Mouse (Mus musculus) brain, adult 2 months (tissue): ENCODE results near the gene Gnpnat1.

ENCODE experiments used
- DNase-seq: peaks from one replicate; pipeline ENCODE4 v3.0.0; 2011; ENCODE audit warnings: low read depth, low spot score

The Gnpnat1 gene

DNA sequence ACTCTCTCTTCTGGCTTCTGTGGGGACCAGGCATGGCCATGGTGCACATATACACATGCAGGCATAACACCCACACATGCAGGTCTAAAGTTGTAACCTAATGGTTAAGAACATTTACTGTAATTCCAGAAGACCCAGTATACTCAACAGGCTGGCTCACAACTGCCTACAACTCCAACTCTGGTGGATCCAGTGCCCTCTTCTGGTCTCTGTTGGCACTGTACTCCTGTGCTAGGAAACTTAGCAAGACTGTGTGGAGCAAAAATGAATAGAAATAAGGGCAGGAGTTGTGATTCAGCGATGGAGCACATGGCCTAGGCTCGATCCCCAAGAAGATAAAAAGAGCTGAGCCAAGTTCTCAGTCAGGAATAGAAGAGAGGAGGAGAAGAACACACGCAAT is 4.9 kb downstream of the Gnpnat1 start:
- DNase-seq: no peak

DNA sequence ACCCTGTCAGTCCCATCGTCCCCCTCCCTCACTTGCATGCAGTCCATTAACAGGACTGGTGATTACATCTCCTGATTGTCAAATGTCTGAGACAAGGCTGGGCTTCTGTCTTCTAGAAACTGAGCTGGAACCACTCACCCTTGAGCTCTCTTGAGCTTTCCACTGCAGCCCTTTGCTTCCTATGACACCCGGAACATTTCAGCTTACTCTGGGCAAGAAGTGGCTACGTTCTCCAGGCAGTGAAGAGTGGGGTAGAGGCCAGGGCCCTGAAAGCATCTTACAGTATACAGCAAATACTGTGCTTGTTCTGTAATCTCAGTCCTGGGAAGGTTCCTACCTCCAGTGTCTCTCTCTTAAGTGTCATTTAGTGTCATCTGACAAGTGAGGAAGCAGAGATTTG is 15.5 kb downstream of the Gnpnat1 start:
- no peak for DNase-seq

DNA sequence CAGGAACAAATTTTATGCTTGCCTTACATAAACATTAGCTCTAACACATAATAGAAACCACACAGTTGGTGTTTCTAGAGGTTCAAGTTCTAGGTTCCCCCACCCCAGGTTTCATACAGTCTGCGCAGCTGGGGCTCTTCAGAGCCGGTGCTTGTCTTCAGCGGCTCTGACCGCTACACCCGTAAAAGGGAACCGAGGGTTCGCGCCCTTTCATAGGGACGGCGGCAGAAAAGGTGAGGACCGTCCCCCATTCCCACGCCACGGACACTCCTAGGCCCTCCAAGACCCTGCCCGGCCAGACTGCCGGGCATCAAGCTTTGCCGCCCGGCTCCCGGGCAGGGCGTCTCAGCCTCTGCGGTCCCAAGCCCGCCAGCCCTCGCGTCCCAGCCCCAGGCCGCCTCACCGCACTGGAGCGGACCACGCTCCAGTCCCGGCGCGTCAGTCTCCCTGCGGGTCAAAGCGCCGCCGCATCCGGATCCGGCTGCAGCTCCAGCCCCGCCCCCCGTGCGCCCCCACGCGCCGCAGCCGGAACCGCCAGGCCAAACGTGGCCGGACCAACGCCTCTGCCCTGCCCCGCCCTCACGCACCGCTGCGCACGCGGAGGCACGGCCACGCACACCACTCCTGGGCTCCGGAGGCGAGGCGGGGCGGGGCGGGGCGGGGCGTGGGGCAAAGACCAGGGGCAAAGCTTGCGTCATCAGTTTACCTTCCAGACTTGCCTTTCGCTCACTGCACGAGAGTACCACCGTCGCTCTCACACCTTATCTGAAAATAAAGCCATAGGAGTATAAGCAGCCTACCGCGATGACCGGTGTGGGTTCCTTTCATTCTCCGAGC is 16.1 kb downstream of the Gnpnat1 start:
- DNase-seq: peak; percentile 96

DNA sequence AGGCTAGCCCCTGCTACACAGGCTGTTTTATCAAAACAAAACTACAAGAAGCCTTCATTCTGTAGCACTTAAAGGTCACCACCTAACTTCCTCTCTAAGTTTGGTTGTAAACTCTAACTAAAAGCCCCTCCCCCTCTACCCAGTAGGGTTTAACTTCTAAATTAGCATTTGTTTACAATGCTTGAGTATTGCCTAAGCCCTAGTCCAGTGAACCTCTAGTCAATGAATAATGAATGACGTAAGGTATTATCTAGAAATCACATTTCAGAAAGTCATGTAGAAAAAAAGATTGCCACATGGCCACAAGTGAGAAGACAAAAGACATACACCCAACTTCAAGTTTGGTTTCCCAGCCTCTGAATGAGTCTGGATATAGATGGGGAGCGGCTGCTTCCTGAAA is 17.2 kb downstream of the Gnpnat1 start:
- no peak for DNase-seq

DNA sequence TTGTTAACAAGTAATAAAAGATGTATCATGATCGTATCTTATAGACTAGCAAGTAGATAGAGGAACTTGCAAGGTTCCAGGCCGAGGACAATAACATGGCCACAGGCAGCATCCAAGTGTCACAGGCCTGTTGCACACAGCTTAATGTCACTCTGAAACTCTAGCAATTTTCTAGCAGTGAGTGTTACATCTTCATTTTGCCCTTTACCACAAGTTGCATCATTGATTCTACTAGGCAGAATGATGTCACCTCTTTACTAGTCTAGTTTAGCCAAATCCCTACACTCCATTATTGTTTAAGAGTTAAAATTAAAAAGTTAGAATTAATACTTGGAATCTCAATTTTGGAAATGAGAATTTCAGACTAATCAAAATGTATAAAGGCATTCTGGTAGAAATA is 19.1 kb downstream of the Gnpnat1 start:
- DNase-seq: no peak

DNA sequence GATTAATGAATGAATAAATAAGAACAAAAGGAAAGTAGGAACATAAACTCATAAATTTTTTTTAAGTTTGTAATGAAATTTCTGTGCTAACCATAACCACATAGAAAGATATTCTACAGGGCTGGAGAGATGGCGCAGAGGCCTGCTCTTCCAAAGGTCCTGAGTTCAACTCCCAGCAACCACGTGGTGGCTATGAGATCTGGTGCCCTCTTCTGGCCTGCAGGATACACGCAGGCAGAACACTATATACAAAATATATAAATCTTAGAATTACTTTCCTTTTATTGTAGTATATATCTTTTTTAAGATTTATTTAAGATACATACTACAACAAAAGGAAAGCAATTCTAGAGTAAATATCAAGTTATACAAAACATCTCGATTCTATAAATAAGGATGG is 21.8 kb downstream of the Gnpnat1 start:
- DNase-seq: no peak

DNA sequence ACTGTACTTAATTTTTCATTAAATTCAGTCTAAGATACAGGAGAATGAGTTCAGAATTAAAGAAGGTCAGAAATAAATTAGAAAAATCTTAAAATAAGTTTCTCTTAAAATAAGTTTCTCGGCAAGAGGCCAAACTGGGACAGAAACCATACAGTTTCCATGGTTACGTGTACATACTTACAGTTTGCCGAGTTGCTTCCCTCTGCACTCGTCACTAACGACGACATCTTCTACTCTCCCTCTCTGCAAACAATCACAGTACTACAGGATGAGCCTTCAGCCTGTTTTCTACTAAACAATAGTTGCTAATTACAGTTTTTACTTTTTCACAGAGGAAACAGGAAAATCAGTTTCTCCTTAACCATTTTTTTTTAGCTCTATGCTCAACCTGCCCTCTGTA is 24.0 kb downstream of the Gnpnat1 start:
- peak; percentile 59 for DNase-seq

DNA sequence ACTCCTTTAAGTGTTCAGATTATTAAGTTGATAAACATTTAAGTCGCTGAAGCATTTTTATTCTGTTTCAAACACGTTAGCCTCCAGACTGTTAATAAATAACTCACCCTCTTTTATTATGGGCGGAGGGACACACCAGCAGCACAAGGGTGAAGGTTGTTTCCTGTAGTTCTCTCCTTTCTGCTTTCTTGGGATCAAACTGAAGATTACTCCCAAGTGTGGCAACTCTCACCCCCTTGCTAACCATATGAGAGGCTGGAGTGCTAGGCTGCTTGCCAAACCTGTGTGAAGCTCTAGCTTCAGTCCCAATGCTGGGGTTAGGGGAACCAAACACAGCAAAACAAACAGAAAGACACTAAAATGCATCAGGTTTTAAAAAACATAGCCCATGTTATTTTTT is 25.9 kb downstream of the Gnpnat1 start:
- DNase-seq: no peak

DNA sequence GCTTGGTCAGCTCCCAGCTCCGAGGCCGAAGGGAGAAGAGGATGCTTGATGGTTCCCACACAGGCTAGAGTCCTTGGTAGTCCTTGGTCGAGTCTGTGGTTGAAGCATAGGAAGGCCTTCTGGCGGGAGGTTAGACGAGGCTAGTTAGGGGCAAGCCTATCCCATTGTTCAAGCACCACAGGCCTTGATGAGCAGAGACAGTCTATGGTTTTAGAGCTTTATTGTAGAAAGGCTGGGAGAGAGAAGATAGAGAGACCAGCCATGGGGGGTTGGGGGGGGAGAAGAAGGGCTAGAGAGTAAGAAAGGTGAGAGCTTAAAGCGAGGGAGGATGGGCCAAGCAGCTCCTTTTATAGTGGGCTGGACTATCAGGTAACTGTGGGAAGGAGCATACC is 39.5 kb downstream of the Gnpnat1 start:
- DNase-seq: no peak

DNA sequence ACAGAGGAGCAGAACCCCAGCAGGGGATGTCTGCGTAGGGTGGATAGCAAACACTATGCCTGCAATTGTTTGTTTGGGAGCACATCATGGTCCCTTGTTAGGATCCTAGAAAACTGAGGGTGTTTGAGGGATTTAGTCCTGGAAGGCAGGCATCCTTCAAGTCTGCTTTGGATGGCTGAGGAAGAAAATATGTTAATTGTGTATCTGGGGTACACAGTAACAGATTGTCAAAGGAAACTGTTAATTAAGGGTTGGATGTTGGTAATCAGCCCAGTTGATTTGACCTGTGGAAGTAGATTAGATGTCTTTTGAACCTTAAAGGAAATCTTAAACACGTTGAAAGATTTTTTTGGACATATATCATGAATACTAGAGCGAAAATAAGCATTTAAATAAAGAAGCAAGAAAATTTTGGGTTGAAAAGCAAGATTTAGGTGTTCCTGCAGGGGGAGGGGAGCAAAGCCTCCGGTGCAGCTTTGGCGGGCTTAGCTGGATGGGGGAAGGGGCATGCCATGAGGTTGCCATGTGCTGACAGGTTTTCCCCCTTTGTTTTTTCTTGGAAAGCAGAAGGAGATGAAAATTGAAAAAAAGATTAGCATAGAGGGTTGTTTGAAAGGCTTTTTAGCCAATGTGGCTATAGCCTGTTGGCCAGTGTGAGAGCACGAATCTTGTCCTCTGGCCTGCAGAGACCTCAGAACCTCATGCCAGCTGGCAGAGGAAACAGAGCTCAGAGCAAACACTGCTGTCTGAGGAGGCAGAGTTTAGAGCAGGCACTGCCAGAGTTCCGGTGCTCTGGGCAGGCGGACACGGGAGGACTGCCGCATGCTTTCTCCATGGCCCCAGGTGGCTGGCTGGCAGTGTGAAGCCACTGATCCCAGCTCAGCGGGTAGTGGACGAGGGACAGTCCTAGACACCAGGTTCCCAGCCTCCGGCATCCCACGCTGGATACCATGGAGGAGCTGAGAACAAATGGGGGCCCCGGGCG is 40.2 kb downstream of the Gnpnat1 start:
- peak; percentile 87 for DNase-seq

DNA sequence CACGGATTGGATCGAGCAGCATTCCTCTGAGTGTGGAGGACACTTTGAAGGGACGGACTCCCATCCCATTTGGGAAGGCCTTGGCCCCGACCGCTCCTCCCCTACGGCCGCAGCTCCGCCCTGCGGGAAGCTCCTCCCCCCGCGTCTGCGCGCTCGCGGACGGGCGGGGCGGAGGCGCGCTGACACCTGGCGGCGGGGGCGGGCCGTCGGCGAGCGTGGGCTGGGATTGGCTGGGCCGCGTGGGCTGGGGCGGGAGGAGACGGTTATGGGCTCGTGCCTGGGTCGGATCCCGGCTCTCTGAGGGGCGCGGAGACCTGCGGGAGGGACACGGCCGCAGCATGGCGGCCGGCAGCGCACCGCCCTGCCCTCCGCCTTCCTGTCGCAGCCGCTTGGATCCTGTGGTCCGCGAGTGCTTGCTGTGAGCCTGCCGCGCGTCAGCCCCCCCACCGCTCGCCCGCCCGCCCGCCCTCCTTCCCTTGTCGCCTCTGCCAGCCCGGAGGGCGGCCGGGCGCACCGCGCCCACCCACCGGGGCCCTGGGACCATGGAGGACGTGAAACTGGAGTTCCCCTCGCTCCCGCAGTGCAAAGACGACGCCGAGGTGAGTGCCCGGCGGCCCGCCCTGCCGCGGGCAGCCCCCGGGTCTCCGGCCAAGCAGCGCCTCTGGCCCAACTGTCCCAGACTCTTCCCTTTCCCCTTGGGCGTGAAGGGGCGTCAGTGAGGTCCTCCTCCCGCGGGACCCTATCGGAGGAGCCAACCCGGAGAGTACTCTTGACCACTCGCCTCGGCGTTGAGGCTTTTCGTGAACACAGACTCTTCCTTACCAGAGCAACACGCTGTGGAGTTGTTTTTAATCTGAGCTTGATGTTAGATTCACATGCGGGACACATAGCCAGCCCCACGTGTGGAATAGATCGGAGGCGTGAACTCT is 53.5 kb downstream of the Gnpnat1 start, which contains the start of gene Styx:
TSS of gene Styx (plus strand) at position 163 of the 929 bp plus-strand sequence.
- DNase-seq: peak; percentile 96

DNA sequence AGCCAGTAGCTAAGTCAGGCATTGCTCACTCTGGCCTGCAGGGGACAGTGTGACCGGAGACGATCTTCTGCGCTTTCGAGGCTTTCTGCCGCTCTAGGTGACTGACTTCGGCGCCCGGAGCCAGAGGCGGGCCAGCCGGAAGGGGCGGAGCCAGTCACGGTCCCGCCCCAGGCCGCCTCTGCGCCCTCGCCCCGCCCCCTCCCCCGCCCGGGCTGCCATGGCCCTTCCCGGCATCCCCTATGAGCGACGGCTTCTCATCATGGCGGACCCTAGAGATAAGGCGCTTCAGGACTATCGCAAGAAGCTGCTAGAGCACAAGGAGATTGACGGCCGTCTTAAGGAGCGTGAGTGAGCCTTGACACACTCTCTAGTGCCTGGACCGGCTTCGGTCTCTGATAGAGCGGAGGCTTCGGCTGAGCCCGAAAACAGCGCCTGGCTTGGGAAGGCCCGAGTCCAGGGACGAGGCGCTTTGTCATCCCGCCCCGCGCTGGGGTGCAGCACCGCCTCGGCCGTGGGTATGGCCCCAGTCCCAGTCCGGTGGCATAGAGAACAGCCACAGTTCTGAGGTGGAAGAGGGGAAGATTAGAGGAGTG is 75.0 kb downstream of the Gnpnat1 start, which contains the start of gene Psmc6:
TSS of gene Psmc6 (plus strand) at position 200 of the 593 bp plus-strand sequence.
- peak; percentile 98 for DNase-seq

DNA sequence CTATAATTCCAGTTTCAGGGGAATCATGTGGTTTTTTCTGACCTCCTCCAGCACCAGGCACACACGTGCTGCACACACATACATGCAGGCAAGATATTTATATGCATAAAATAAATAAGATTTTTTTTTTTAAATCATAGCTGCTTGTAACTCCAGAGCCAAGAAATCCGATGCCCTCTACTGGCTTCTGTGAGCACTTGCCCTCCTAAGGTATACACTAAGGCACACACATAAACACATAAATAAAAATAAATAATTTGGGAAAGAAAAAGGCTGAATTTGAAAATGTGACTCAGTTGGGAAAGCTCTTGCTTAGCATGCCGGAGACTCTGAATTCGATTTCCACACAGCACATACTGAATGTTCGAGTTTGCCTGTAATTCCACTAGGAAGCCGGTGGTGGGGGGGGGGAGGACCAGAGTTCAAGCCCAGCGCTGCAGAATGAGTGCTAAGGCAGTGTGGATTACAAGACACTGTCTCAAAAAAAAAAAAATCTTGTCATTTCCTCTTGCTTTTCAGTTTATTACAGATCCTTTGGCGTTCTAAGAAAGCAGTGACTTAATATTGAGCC is 75.6 kb downstream of the Gnpnat1 start:
- DNase-seq: peak; percentile 59

DNA sequence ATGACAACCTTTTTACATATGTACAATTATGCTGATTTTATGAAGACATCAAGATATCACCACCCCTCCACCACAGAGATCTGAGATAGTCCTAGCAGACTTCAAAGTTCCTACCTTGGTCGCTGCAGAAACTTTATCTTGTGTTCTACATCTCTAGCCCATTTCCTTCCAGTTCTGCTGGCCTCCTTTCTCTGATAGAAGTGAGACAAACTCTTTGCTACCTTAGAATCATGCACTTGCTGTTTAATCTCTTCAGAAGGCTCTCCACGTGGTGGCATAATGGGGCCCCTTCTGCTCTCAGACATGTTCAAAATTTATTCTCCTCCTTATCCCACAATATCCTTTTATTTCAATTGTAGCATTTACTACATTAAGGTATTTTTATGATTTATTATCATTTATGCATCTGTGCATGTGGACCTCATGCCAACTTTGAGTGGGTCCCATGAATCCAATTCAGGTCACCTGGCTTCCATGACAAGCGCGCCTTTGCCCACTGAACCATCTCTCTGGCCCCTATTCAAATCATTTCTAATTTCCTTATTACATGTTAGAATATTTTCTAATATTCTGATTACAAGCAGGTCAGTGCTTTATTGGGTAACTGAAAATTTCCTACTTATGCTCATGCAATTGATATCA is 76.5 kb downstream of the Gnpnat1 start:
- no peak for DNase-seq
